Mouse (Mus musculus) forebrain, embryonic 15.5 days (tissue): Measurements from ENCODE around the gene Sema5a. TPM values are rescaled to one million over a fixed set of nuclear protein-coding genes. Genes with fewer than 3 reads are reported as not detected.

Source experiments
- ATAC-seq: fragments of 200-750 bp; cut with Nextera tagmentation; replicated peaks from 2 replicates; pipeline ENCODE4 v1.8.0; 2017; ENCODE audit warnings: mild to moderate bottlenecking, moderate TSS enrichment, moderate library complexity
- H3K27ac ChIP-seq: fragments of 300-500 bp; sonication (generic); replicated peaks from 2 replicates; pipeline ENCODE4 v1.5.1; 2015; ENCODE audit warnings: mild to moderate bottlenecking, inconsistent platforms
- H3K27me3 ChIP-seq: fragments of 300-500 bp; sonication (generic); 2 replicates; pipeline ENCODE4 v1.6.1; 2015; ENCODE audit warnings: inconsistent platforms
- H3K36me3 ChIP-seq: fragments of 300-500 bp; sonication (generic); 2 replicates; pipeline ENCODE4 v1.6.1; 2015; ENCODE audit warnings: mild to moderate bottlenecking, inconsistent platforms
- H3K4me1 ChIP-seq: fragments of 300-500 bp; sonication (generic); 2 replicates; pipeline ENCODE4 v1.6.1; 2015; ENCODE audit warnings: inconsistent platforms
- H3K4me2 ChIP-seq: fragments of 300-500 bp; sonication (generic); replicated peaks from 2 replicates; pipeline ENCODE4 v1.6.1; 2015; ENCODE audit warnings: mild to moderate bottlenecking, inconsistent platforms
- H3K4me3 ChIP-seq: fragments of 300-500 bp; sonication (generic); 2 replicates; pipeline ENCODE4 v1.5.1; 2015; ENCODE audit warnings: mild to moderate bottlenecking, inconsistent platforms
- H3K9ac ChIP-seq: fragments of 300-500 bp; sonication (generic); replicated peaks from 2 replicates; pipeline ENCODE4 v1.6.1; 2015; ENCODE audit warnings: mild to moderate bottlenecking, inconsistent platforms
- H3K9me3 ChIP-seq: fragments of 300-500 bp; sonication (generic); 2 replicates; pipeline ENCODE4 v1.6.1; 2016; ENCODE audit warnings: inconsistent platforms
- WGBS: fragments of 180-500 bp; shearing (Covaris S2); methylation state at CpG from one replicate; pipeline ENCODE4 v1.1.7; 2015; ENCODE audit warnings: mixed read lengths; 5-methylcytosine and 5-hydroxymethylcytosine counted together
- polyA plus RNA-seq: library from polyadenylated mRNA; unstranded; fragments of >200 nt; fragmentation: Nextera tagmentation; extraction: Ambion mirVana; gene quantifications from 2 replicates; pipeline ENCODE4 v1.2.1, GENCODE M21; 2015

Sema5a gene
- polyA plus RNA-seq, 1 experiment from 2014 or later, result 12.6 TPM

GRCm38 (mm10) chr15:32257886-32258319 is 13.3 kb downstream of the Sema5a start:
- no peaks in the 10 kb centered on the region for H3K27me3 ChIP-seq
- WGBS, result 37% methylated on average over 7 of the region's 7 CpGs
- no peak overlapping the region for H3K4me2 ChIP-seq
- H3K9ac ChIP-seq, result no peak overlapping the region
- peaks cover 29% of the 10 kb centered on the region for H3K4me1 ChIP-seq
- H3K27ac ChIP-seq, result no peak overlapping the region
- ATAC-seq, result peak; percentile 38; the same call in 1 of the 2 replicates
- no peak overlapping the region for H3K4me3 ChIP-seq
- no peaks in the 10 kb centered on the region for H3K9me3 ChIP-seq
- H3K36me3 ChIP-seq, result peaks cover 5% of the 10 kb centered on the region; the same call in 1 of the 2 replicates

- Histone ChIP-seq H3K27ac (no peak overlapping the region), H3K27me3 (no peaks in the 10 kb centered on the region), H3K4me3 (no peak overlapping the region), H3K4me2 (no peak overlapping the region), H3K36me3 (no peaks in the 10 kb centered on the region), H3K4me1 (peaks cover 29% of the 10 kb centered on the region), H3K9me3 (no peaks in the 10 kb centered on the region), H3K9ac (no peak overlapping the region)
- no peak; the same call in 1 of the 2 replicates for ATAC-seq
- WGBS, result 15% methylated on average over 5 of the region's 5 CpGs
Measured at GRCm38 (mm10) chr15:32259362-32260096, 14.9 kb downstream of the Sema5a start.

DNA sequence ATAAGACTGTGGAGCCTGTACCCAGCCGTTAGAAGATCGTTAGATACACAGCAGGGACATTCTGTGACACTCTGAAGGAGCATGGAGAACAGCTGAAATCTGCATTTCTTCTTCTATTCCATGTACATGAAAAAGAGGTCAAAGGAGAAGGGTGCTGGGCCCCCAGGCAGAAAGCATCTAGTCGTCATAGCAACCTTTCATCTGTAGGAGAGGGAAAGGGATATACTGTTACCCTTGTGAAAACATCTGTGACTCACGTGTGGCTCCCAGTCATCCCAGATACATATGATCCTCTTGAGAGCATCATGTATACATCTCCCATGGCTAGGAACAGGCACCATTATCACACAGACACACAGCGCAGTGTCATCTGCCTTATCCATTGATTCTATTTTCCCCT is 16.3 kb downstream of the Sema5a start:
- WGBS, result 38% methylated on average over 5 of the region's 5 CpGs
- ATAC-seq, result no peak
- H3K4me1 ChIP-seq, result peaks cover 35% of the 10 kb centered on the region

GRCm38 (mm10) chr15:32263651-32264050 is 19.0 kb downstream of the Sema5a start:
- H3K9me3 ChIP-seq, result no peaks in the 10 kb centered on the region
- no peaks in the 10 kb centered on the region for H3K27me3 ChIP-seq
- no peak overlapping the region for H3K4me3 ChIP-seq
- WGBS, result 52% methylated on average over 3 of the region's 3 CpGs
- H3K27ac ChIP-seq, result no peak overlapping the region
- no peak overlapping the region for H3K4me2 ChIP-seq
- ATAC-seq, result no peak
- H3K9ac ChIP-seq, result no peak overlapping the region
- H3K36me3 ChIP-seq, result no peaks in the 10 kb centered on the region
- peaks cover 21% of the 10 kb centered on the region for H3K4me1 ChIP-seq

More for the DNA sequence above, 16.3 kb downstream of the Sema5a start:
- Histone ChIP-seq H3K36me3 (no peaks in the 10 kb centered on the region), H3K9ac (no peak overlapping the region), H3K27ac (no peak overlapping the region), H3K27me3 (no peaks in the 10 kb centered on the region), H3K4me2 (no peak overlapping the region), H3K4me3 (no peak overlapping the region), H3K9me3 (no peaks in the 10 kb centered on the region)

GRCm38 (mm10) chr15:32264822-32265377 is 20.3 kb downstream of the Sema5a start:
- H3K4me3 ChIP-seq, result no peak overlapping the region

DNA sequence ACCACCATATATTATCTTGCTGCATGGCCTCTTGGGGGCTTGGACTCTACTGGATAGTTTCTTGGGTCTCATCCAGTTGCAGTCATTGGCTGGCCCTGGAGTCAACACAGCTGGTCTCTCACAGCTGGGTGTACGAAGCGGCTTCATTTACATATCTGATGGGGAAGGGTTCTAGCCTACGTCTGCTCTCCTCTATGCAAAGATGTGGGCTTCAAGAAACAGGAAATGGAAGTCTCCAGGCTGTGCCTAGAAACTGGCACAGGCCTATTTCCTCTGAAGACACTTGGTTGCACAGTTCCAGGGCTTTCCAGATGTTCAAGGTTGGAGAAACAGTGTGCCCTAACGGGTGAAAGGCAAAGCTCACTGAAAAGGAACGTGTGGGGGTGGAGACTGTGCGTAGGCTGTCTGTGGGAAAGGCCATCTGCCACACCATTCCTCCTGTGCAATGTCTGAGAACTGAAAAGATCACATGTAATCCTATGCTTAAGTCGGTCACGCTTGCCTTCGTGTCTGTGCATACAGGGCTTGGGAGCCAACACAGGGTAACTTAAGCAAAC is 20.8 kb downstream of the Sema5a start:
- Histone ChIP-seq H3K36me3 (no peaks in the 10 kb centered on the region), H3K27ac (no peak overlapping the region), H3K4me3 (no peak overlapping the region), H3K9me3 (no peaks in the 10 kb centered on the region), H3K27me3 (no peaks in the 10 kb centered on the region), H3K4me1 (peaks cover 13% of the 10 kb centered on the region; the same call in 1 of the 2 replicates), H3K9ac (no peak overlapping the region), H3K4me2 (no peak overlapping the region)
- 0 out of 2 replicates have a peak, but pooled peaks have one; percentile 35 for ATAC-seq
- 74% methylated on average over 9 of the region's 9 CpGs for WGBS

More at GRCm38 (mm10) chr15:32264822-32265377, 20.3 kb downstream of the Sema5a start:
- WGBS, result 88% methylated on average over 7 of the region's 7 CpGs
- peaks cover 17% of the 10 kb centered on the region for H3K4me1 ChIP-seq
- no peaks in the 10 kb centered on the region for H3K27me3 ChIP-seq
- H3K9ac ChIP-seq, result no peak overlapping the region
- H3K27ac ChIP-seq, result no peak overlapping the region
- H3K9me3 ChIP-seq, result no peaks in the 10 kb centered on the region
- ATAC-seq, result no peak
- H3K4me2 ChIP-seq, result no peak overlapping the region
- H3K36me3 ChIP-seq, result no peaks in the 10 kb centered on the region

- 88% methylated on average over 15 of the region's 15 CpGs for WGBS
- no peak overlapping the region for H3K4me3 ChIP-seq
- no peak for ATAC-seq
Measured at GRCm38 (mm10) chr15:32266122-32266820, 21.7 kb downstream of the Sema5a start.

GRCm38 (mm10) chr15:32270106-32270505 is 25.5 kb downstream of the Sema5a start:
- Histone ChIP-seq H3K4me3 (no peak overlapping the region), H3K27ac (no peak overlapping the region), H3K9me3 (no peaks in the 10 kb centered on the region), H3K36me3 (no peaks in the 10 kb centered on the region), H3K4me2 (no peak overlapping the region), H3K27me3 (no peaks in the 10 kb centered on the region), H3K4me1 (peaks cover 6% of the 10 kb centered on the region; the same call in 1 of the 2 replicates), H3K9ac (no peak overlapping the region)
- WGBS, result 57% methylated on average over 2 of the region's 2 CpGs
- ATAC-seq, result no peak

More at GRCm38 (mm10) chr15:32266122-32266820, 21.7 kb downstream of the Sema5a start:
- Histone ChIP-seq H3K4me2 (no peak overlapping the region), H3K9me3 (no peaks in the 10 kb centered on the region), H3K27me3 (no peaks in the 10 kb centered on the region), H3K9ac (no peak overlapping the region), H3K36me3 (no peaks in the 10 kb centered on the region), H3K27ac (no peak overlapping the region), H3K4me1 (peaks cover 6% of the 10 kb centered on the region; the same call in 1 of the 2 replicates)

- no peaks in the 10 kb centered on the region for H3K27me3 ChIP-seq
- no peak overlapping the region for H3K27ac ChIP-seq
- H3K36me3 ChIP-seq, result no peaks in the 10 kb centered on the region
- H3K9ac ChIP-seq, result no peak overlapping the region
- no peak overlapping the region for H3K4me2 ChIP-seq
- H3K4me1 ChIP-seq, result peaks cover 10% of the 10 kb centered on the region
- WGBS, result 74% methylated on average over 6 of the region's 6 CpGs
- H3K4me3 ChIP-seq, result no peak overlapping the region
- ATAC-seq, result no peak
- no peaks in the 10 kb centered on the region for H3K9me3 ChIP-seq
Measured at GRCm38 (mm10) chr15:32273925-32274324, 29.3 kb downstream of the Sema5a start.

GRCm38 (mm10) chr15:32275020-32275419 is 30.4 kb downstream of the Sema5a start:
- Histone ChIP-seq H3K9me3 (no peaks in the 10 kb centered on the region), H3K27ac (no peak overlapping the region), H3K4me1 (peaks cover 13% of the 10 kb centered on the region), H3K27me3 (no peaks in the 10 kb centered on the region), H3K4me2 (no peak overlapping the region), H3K4me3 (no peak overlapping the region), H3K9ac (no peak overlapping the region), H3K36me3 (no peaks in the 10 kb centered on the region)
- no peak for ATAC-seq
- WGBS, result 91% methylated on average over 5 of the region's 5 CpGs

DNA sequence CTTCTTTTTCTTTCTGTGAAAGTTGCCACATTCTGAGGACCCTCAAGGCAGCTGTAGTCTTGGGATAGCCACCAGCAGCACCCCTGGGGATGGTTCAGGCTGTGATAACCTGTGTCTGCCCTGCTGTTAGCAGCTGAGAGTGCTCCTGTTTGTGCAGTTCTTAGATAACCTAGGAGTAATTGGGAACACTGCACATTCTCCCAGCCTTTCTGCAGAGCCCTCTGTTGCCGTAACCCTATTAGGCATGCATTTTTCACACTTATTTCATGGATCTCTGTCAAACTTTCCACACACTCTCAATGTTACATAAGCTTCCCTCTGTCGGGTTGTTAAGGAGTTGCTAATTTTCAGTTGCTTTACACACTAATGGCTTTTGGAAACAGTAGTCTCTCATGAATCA is 34.0 kb downstream of the Sema5a start:
- H3K36me3 ChIP-seq, result no peaks in the 10 kb centered on the region
- H3K27ac ChIP-seq, result 0 out of 2 replicates have a peak overlapping the region, but pooled peaks have one; percentile 12
- H3K27me3 ChIP-seq, result no peaks in the 10 kb centered on the region
- ATAC-seq, result peak; percentile 65
- WGBS, result 32% methylated on average over 2 of the region's 2 CpGs
- no peaks in the 10 kb centered on the region for H3K9me3 ChIP-seq
- H3K4me2 ChIP-seq, result no peak overlapping the region
- no peak overlapping the region for H3K4me3 ChIP-seq
- peaks cover 13% of the 10 kb centered on the region for H3K4me1 ChIP-seq
- H3K9ac ChIP-seq, result no peak overlapping the region

- Histone ChIP-seq H3K4me1 (peaks cover 10% of the 10 kb centered on the region), H3K4me2 (no peak overlapping the region), H3K36me3 (no peaks in the 10 kb centered on the region), H3K9ac (no peak overlapping the region), H3K27ac (no peak overlapping the region), H3K9me3 (no peaks in the 10 kb centered on the region), H3K4me3 (no peak overlapping the region), H3K27me3 (no peaks in the 10 kb centered on the region)
- WGBS, result 76% methylated on average over 4 of the region's 4 CpGs
- ATAC-seq, result no peak
Measured at GRCm38 (mm10) chr15:32281374-32281773, 36.8 kb downstream of the Sema5a start.
